ENCODE assay signal across 9 mouse cellular contexts in the genomic region with DNA sequence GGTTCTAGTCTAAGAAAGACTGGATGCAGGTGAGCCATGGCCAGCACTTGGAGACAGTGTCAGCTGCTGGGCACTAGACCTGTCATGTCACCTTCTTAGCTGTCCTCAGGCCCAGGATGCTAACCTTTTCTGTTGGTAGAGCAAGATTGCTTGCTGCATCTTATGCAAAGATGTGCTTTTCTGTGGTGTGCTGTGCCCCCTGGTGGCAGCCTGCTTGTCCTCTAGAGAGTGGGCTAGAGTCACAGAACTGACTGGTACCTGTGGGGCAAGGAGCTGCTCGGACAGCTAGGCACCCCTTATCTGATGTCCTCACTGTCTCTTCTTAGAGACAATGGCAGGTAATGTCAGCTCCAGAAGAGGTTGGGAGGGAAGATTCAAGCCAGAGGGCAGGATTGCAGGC. TPM values are rescaled to one million over a fixed set of nuclear protein-coding genes. Genes with fewer than 3 reads are reported as not detected.
A peak's percentile ranks its signal among the peaks of the same experiment; 100 is the strongest.
DNase-seq lines count a peak whose midpoint lies in the region; ATAC-seq and TF ChIP-seq lines count a peak whose summit lies in the region.
"Had no signal": no experiment of that assay in that cellular context is flagged by ENCODE, and none has a peak within 500 bp of the region (broad histone marks: within the 10 kb centered on the region; RNA-seq: fewer than 3 reads in every experiment).

No protein-coding gene starts in this region.

- H3K9ac ChIP-seq in forebrain, embryonic 13.5 days = no peak overlapping the region
- H3K9ac ChIP-seq in hindbrain, embryonic 11.5 days (ENCODE audit: low read depth, low read length) = no peak overlapping the region
- H3K9ac ChIP-seq in lung, embryonic 14.5 days = no peak overlapping the region

- peak; percentile 81 for DNase-seq in MN1 (ENCODE audit: low spot score)
- DNase-seq in cerebellum, adult 11 months = peak; percentile 57
- peak; percentile 77 for DNase-seq in hindbrain, embryonic 11.5 days (ENCODE audit: low spot score)
- peak; percentile 59 for DNase-seq in layer of hippocampus, adult 9-10 months (ENCODE audit: low spot score)
- peak; percentile 87 for DNase-seq in lung, embryonic 14.5 days
- peak; percentile 66 for DNase-seq in ovary, postnatal 14 days (ENCODE audit: low spot score)
- peak; percentile 81 for DNase-seq in thymus, postnatal 25 days

- H3K4me2 ChIP-seq in forebrain, embryonic 13.5 days = no peak overlapping the region
- H3K4me2 ChIP-seq in hindbrain, embryonic 11.5 days (replicated peaks; ENCODE audit: low read depth, low read length) = no peak overlapping the region
- no peak overlapping the region for H3K4me2 ChIP-seq in lung, embryonic 14.5 days

- peak; percentile 73 for ATAC-seq in forebrain, embryonic 13.5 days
- ATAC-seq in hindbrain, embryonic 11.5 days (ENCODE audit: low FRiP score) = peak; percentile 75
- ATAC-seq in lung, embryonic 14.5 days (ENCODE audit: insufficient read depth) = peak; percentile 52; the same call in 1 of the 2 replicates

- no peak overlapping the region for H3K27ac ChIP-seq in forebrain, embryonic 13.5 days
- H3K27ac ChIP-seq in hindbrain, embryonic 11.5 days (ENCODE audit: low read depth, low read length) = no peak overlapping the region
- H3K27ac ChIP-seq in lung, embryonic 14.5 days (ENCODE audit: low read depth) = no peak overlapping the region

- peaks cover 78% of the 10 kb centered on the region for H3K36me3 ChIP-seq in forebrain, embryonic 13.5 days (ENCODE audit: poor library complexity, severe bottlenecking)
- peaks cover 8% of the 10 kb centered on the region; the same call in 1 of the 2 replicates for H3K36me3 ChIP-seq in hindbrain, embryonic 11.5 days (ENCODE audit: control insufficient read depth, insufficient read depth, low read length)
- peaks cover 74% of the 10 kb centered on the region for H3K36me3 ChIP-seq in lung, embryonic 14.5 days (ENCODE audit: insufficient read depth)

- no peaks in the 10 kb centered on the region for H3K4me1 ChIP-seq in forebrain, embryonic 13.5 days
- no peaks in the 10 kb centered on the region for H3K4me1 ChIP-seq in hindbrain, embryonic 11.5 days (replicated peaks; ENCODE audit: control insufficient read depth, insufficient read depth, low read length)
- H3K4me1 ChIP-seq in lung, embryonic 14.5 days (ENCODE audit: insufficient read depth) = no peaks in the 10 kb centered on the region

- WGBS in forebrain, embryonic 13.5 days = 62% methylated on average over 1 of the region's 1 CpGs
- 60% methylated on average over 1 of the region's 1 CpGs for WGBS in hindbrain, embryonic 11.5 days
- 25% methylated on average over 1 of the region's 1 CpGs for WGBS in lung, embryonic 14.5 days

- no peaks in the 10 kb centered on the region for H3K9me3 ChIP-seq in forebrain, embryonic 13.5 days (replicated peaks)
- no peaks in the 10 kb centered on the region for H3K9me3 ChIP-seq in hindbrain, embryonic 11.5 days (ENCODE audit: control insufficient read depth, low read length)
- H3K9me3 ChIP-seq in lung, embryonic 14.5 days (ENCODE audit: low read depth, low read length) = no peaks in the 10 kb centered on the region

- no peaks in the 10 kb centered on the region for H3K27me3 ChIP-seq in forebrain, embryonic 13.5 days
- no peaks in the 10 kb centered on the region for H3K27me3 ChIP-seq in hindbrain, embryonic 11.5 days (ENCODE audit: control insufficient read depth, insufficient read depth, low read length)
- no peaks in the 10 kb centered on the region for H3K27me3 ChIP-seq in lung, embryonic 14.5 days (ENCODE audit: insufficient read depth, low read length)

- H3K4me3 ChIP-seq in forebrain, embryonic 13.5 days = no peak overlapping the region
- H3K4me3 ChIP-seq in hindbrain, embryonic 11.5 days (ENCODE audit: low read depth, low read length) = no peak overlapping the region
- no peak overlapping the region for H3K4me3 ChIP-seq in lung, embryonic 14.5 days (ENCODE audit: low read depth, low read length)

- TF ChIP-seq CTCF in lung, embryonic 14.5 days (IDR thresholded peaks at IDR 0.05; ENCODE audit: low read depth) = peak; percentile 87

RNA-seq across cellular contexts. Expression of a gene that starts 53.2 kb away (rescaled TPM):
- polyA plus RNA-seq in forebrain, embryonic 13.5 days (2015; fragmentation: Nextera tagmentation; extraction: Ambion mirVana) = 62.4 and 63.8 TPM in 2 replicates
- 110 TPM in 2 replicates for polyA plus RNA-seq in hindbrain, embryonic 11.5 days (2014; fragmentation: Nextera tagmentation; extraction: Ambion mirVana)
- 91.2 and 96.3 TPM in 2 replicates for polyA plus RNA-seq in lung, embryonic 14.5 days (2014; fragmentation: Nextera tagmentation; extraction: Ambion mirVana)

RNA-seq across cellular contexts. Expression of a gene that starts 53.7 kb away (rescaled TPM):
- polyA plus RNA-seq in forebrain, embryonic 13.5 days (2015; fragmentation: Nextera tagmentation; extraction: Ambion mirVana) = 0.81 TPM in 1 of 2 replicates, not detected in the other
- polyA plus RNA-seq in hindbrain, embryonic 11.5 days (2014; fragmentation: Nextera tagmentation; extraction: Ambion mirVana) = 1.0 TPM in 1 of 2 replicates, not detected in the other
- polyA plus RNA-seq in lung, embryonic 14.5 days (2014; fragmentation: Nextera tagmentation; extraction: Ambion mirVana) = 1.3 and 2.0 TPM in 2 replicates
- polyA plus RNA-seq: large intestine, adult 2 months had no signal
